Mouse (Mus musculus): ENCODE data around the gene Brk1.

Gene Brk1

DNA sequence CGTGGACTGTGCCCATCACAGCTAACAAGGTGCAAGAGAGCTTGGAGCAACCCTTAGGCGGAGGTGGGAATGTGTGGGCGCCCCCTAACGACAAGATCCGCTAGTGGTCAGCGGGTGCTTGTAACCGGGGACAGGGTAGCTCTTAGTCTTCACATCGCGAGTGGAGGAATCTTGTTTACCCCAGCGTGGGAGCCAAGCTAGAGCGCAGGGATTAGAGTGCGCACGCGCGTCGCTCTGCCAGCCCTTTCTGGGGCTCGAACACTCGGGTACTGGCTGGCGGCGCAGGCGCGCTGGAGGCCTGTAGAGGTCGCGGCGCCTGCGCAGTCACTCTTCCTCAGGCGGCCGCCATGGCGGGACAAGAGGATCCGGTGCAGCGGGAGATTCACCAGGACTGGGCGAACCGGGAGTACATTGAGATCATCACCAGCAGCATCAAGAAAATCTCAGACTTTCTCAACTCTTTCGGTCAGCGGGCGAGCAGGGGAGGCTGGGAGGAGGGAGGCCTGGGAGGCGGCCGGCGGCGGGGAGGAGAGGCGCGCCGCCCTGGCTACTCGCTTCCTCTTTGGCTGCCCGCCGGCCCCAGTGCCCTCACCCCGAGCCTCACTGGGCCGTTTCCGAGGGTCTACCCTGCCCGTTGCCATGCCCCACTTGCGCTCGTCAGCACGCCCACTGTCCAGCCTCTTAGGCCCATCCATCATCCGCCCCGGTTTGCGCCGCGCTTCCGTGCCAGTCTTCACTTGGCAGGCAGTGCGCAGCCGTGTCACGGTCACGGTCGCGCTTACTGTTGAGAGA, at the start of gene Brk1:
Gene Brk1 (plus strand): TSS at position 341 of the 792 bp plus-strand sequence.
- peak; percentile 85 to 88 for DNase-seq (ENCODE audit: low spot score in 2 of 2)

GRCm38 (mm10) chr6:113559736-113560135, 44.8 kb upstream of the Brk1 start:
- DNase-seq (ENCODE audit: low spot score in 2 of 2), result peak in 1 of 2 experiments; percentile 6

DNA sequence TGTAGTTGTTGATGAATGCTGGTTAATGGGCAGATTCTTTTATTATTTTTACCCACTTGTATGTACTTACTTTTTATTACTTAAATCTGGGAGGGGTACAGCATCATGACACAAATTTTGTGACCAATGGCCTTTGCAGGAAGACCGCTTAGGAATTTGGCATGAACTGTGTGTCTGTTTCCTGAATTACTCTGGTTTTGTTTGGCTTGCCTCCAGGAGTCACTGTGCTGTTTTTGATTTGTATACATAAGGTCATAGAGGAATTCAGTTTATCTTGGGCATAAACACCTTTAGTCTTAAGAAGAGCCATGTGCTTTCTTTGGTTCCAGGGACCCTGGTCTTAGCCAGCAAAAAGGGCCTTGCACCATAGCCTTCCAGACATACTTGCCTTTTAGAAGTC, 40.0 kb upstream of the Brk1 start:
- DNase-seq (ENCODE audit: low spot score in 2 of 2), result no peak

- DNase-seq (ENCODE audit: low spot score in 2 of 2), result peak; percentile 40 to 71
Observed at GRCm38 (mm10) chr6:113576044-113576443, 28.5 kb upstream of the Brk1 start.

DNA sequence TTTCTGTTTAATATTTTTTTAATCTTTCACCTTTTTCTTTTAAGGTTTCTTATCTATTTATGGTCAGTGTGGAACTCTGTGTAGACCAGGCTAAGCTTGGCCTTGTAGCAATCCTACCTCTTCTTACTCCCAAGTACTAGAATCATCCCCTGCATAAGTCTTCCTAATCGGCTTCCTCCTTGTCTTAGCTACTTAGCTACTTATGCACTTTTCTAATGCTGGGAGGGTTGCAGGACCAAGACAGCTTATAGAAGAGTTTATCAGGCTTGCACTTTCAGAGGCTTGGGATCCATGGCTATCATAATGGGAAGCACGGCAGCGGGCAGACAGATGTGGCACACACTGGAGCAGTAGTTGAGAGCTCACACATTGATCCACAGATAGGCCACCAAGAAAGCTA, 25.3 kb upstream of the Brk1 start:
- no peak for DNase-seq (ENCODE audit: low spot score in 2 of 2)

DNA sequence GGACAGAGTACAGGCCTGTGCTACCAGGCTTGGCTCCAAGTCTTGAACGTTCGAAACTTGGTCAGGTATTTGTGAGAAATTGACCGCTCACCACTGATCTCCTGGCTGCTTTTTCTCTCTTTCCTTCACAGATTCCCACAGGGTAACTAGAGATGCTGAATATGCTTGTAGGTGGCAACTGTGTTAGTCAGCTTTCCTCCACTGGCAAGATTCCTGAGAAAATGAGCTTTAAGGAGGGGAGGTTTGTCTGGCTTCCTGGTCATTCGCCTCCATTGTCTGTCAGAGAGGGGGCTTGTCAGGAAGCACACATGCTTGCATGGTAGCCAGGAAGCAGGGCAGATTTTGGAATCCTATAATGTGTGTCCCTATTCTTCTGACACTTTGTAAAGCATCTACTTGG, 21.5 kb upstream of the Brk1 start:
- DNase-seq (ENCODE audit: low spot score in 2 of 2), result no peak

GRCm38 (mm10) chr6:113585065-113585464, 19.5 kb upstream of the Brk1 start:
- peak in 1 of 2 experiments; percentile 22 for DNase-seq (ENCODE audit: low spot score in 2 of 2)

DNA sequence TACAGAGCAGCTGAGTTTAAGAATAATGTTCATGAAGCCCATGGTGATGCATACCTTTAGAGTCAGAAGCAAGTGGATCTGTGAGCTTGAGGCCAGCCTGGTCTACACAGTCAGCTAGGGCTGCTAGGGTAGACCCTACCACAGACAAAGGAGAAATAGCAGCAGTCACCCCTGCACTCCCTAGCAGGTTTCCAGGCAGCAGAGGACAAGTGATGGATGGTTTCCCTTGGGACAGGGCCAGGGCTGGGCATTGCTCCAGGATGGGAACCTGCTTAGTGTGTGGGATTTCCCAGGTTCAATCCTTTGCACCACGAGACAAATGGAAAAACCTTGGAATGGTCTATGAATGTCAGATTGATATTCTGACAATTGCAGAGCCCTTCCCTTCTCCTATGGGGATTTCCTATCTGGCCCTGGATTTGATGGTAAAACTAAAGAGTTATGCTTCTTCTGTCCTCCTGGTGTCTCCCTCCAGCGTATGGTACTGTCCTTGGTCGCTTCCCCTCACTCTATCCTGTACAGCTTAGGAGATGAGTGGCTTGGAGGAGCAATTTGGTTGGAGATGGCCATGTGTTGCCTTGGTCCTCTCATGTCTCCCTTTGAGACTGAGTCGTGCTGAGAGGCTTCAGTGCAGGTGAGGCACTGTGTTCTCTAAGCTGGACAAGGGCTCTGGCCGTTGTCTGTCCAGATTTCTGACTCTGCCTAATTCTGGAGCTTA, 17.9 kb upstream of the Brk1 start:
- DNase-seq (ENCODE audit: low spot score in 2 of 2), result no peak

DNA sequence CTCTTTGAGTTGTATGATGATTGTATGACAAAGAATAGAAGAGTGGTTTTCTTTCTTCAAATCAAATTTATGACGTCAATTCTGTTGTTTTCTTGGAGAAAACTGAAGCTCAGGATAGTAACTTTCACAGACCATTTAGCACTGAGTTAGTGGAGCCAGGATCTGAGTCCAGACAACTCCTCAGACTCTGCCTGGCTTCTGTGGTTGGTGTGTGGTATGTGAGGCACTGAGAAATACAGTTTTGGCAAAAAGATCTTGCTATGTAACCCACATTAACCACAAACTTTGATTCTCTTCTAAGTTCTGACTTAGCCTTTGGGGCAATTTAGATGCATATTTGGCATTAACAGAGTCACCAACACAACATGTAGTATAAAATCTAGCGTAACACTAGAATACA, 11.9 kb upstream of the Brk1 start:
- DNase-seq (ENCODE audit: low spot score in 2 of 2), result no peak

- DNase-seq (ENCODE audit: low spot score in 2 of 2), result no peak
Observed at GRCm38 (mm10) chr6:113597945-113598344, 6.6 kb upstream of the Brk1 start.

DNA sequence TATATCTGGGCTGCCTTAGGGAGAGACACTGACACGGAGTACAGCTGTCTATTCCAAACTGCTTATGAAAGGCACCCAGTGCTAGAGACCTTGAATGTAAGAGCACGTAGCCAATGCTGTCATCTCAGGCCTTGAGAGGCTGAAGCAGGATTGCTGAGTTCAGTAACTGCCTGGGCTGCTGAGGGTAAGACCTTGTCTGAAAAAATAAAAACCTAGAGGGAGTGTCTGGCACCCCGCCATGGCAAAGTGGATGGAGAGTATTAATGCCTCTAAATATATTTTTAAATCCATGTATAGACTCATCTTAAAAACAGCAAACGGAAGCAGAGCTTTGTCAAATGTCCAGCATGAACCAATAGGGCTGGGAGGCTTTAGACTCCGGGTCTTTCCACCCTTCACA, 4.7 kb upstream of the Brk1 start:
- DNase-seq (ENCODE audit: low spot score in 2 of 2), result no peak

GRCm38 (mm10) chr6:113600543-113601139, 3.9 kb upstream of the Brk1 start, which contains the start of gene Fancd2os:
TSS of gene Fancd2os (minus strand) at chr6:113600715.
- DNase-seq (ENCODE audit: low spot score in 2 of 2), result no peak

- DNase-seq (ENCODE audit: low spot score in 2 of 2), result no peak
Observed at GRCm38 (mm10) chr6:113602821-113603220, 1.8 kb upstream of the Brk1 start.

- DNase-seq (ENCODE audit: low spot score in 2 of 2), result no peak
Observed at GRCm38 (mm10) chr6:113603993-113604392, 579 bp upstream of the Brk1 start.

DNA sequence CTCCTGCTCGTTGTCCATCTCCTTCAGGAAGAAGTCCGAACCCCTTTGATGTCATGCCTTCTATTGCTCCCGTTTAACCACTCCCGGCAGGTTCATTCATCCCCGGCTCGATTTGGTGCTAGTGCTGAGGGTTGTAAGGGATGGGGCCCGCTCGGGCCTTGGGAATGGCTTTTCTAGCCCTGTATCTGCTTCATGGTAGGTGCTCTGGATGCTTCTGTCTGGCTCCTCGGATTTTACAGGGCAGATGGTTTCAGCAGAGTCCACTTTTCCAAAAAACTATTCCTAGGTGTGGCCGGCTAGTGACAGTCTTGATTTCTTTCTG, 613 bp downstream of the Brk1 start:
- no peak for DNase-seq (ENCODE audit: low spot score in 2 of 2)

DNA sequence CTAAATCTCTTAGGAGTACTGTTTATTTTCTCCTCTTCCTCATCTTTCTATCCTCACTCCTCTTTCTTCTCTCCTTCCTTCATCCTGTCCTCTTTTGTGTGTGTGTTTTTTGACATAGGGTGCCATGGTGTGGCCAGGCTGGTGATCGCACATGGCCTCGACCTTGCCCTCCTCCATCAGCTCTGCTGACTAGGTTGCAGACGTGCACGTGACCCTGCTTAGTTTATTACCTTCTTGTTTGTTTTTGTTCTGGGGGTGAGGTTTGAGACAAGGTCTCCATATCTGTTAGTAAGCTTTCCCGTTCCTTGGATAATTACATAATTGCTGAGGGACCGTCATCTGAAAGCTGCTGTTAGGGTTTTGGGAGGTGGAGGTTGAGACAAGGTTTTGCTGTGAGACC, 4.3 kb downstream of the Brk1 start:
- no peak for DNase-seq (ENCODE audit: low spot score in 2 of 2)

DNA sequence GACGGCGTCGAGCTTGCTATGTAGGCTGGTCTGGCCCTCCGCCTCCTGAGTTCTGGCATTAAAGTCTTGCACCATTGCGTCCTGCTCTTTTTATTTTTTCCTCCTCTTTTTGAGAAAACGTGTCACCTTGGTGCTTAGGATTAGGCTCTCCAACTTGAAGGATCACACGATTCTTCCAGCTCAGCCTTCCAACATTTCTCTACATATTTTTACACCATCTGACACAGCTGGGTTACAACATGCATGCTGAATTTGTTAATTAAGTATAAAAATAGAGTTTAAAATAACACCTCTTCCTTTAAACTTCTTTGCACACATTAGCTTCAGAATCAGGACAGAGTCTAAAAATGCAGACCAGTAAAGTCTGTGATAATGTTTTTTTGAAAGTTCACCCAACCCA, 4.7 kb downstream of the Brk1 start:
- no peak for DNase-seq (ENCODE audit: low spot score in 2 of 2)

DNA sequence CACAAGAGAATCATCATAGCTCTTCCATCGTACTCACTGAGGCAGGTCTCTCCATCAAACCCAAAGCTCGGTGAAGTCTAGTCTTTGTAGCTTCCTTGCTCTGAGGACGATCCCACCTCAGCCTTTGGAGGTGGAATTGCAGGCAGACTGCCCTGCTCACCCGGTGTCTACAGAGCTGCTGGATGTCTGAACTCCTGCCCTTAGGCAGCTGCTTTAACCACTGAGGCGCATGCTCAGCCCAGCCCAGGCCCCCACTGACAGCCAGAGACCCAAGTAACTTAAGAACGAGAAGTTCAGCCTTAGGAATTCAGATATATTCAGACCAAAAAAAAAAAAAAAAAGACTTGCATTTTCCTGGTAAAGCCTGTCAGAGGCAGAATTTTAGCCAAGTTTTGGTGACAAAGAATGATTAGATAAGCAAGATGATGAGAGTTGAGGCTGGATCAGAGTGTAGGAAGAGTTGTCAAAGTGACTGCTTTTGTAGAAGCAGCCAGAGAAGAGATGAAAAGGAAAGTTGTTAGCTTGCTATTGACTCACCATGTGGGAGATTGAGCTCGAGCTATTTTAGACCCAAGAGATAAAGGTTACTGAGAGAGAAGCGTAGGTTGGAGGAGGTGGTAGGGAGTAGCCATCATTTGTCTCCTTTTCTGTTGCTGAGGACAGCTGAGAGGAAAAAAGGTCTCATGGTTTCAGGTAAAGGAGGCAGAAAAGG, 7.8 kb downstream of the Brk1 start:
- DNase-seq (ENCODE audit: low spot score in 2 of 2), result peak in 1 of 2 experiments; percentile 56

DNA sequence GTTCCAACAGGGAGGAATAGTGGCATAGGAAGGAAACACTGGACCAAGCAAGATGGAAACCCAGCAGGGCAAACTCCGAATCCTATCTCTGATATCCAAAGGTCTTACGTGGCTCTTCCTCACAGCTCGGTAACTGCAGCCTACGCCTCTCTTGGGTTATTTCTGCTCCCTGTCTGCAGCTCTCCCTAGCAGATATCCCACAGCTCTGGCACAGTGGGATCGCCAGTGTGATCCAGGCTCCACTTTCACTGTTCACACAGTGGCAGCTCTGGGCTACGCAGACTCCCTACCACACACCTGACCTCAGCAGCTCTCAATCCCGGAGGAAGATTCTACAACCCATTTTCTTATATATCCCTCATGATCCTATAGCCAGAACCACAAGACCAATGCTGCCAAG, 9.6 kb downstream of the Brk1 start:
- peak in 1 of 2 experiments; percentile 53 for DNase-seq (ENCODE audit: low spot score in 2 of 2)

DNA sequence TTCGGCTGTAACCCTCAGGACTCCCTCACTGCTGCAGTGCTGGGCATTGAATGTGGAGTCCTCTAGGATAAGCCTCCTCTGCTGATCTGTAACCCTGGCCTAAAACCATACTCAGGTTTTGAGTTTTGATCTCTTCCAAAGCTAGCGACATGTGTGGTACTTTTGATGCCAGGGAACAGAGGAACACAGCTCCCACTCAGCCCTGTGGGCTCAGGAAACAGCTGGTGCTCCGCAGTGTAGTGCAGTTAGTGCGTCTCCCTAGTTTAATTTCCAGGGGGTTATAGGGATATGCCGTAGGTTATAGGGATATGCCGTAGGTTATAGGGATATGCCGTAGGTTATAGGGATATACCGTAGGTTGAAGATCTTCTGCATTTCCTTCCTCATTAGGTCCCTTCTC, 10.4 kb downstream of the Brk1 start:
- DNase-seq (ENCODE audit: low spot score in 2 of 2), result no peak

- no peak for DNase-seq (ENCODE audit: low spot score in 2 of 2)
Observed at GRCm38 (mm10) chr6:113615489-113615888, 10.9 kb downstream of the Brk1 start.

GRCm38 (mm10) chr6:113623386-113623785, 18.8 kb downstream of the Brk1 start:
- DNase-seq (ENCODE audit: low spot score in 2 of 2), result no peak
